Mouse (Mus musculus): ENCODE data around the gene Pla2g6. TPM values are rescaled to one million over a fixed set of nuclear protein-coding genes. Genes with fewer than 3 reads are reported as not detected.

Pla2g6 gene
- polyA plus RNA-seq, 1 experiment from 2014 or later: 22.4 TPM

- Histone ChIP-seq H3K4me1 (replicated peaks; ENCODE audit: control insufficient read depth, insufficient read depth, low read length) (peaks cover 9% of the 10 kb centered on the region; the same call in 1 of the 2 replicates), H3K27ac (ENCODE audit: low read length) (no peak overlapping the region), H3K9me3 (ENCODE audit: control insufficient read depth, low read length) (no peaks in the 10 kb centered on the region), H3K4me2 (ENCODE audit: low read depth, low read length) (no peak overlapping the region), H3K9ac (ENCODE audit: low read length) (no peak overlapping the region), H3K4me3 (ENCODE audit: low read length) (no peak overlapping the region), H3K36me3 (ENCODE audit: control insufficient read depth, insufficient read depth, low read length) (peaks cover 19% of the 10 kb centered on the region), H3K27me3 (ENCODE audit: control insufficient read depth, insufficient read depth, low read depth, low read length) (no peaks in the 10 kb centered on the region)
- ATAC-seq (ENCODE audit: low read depth): no peak
- 71% methylated on average over 3 of the region's 3 CpGs for WGBS
Measured at GRCm38 (mm10) chr15:79245321-79245720, 82.9 kb downstream of the Pla2g6 start.

DNA sequence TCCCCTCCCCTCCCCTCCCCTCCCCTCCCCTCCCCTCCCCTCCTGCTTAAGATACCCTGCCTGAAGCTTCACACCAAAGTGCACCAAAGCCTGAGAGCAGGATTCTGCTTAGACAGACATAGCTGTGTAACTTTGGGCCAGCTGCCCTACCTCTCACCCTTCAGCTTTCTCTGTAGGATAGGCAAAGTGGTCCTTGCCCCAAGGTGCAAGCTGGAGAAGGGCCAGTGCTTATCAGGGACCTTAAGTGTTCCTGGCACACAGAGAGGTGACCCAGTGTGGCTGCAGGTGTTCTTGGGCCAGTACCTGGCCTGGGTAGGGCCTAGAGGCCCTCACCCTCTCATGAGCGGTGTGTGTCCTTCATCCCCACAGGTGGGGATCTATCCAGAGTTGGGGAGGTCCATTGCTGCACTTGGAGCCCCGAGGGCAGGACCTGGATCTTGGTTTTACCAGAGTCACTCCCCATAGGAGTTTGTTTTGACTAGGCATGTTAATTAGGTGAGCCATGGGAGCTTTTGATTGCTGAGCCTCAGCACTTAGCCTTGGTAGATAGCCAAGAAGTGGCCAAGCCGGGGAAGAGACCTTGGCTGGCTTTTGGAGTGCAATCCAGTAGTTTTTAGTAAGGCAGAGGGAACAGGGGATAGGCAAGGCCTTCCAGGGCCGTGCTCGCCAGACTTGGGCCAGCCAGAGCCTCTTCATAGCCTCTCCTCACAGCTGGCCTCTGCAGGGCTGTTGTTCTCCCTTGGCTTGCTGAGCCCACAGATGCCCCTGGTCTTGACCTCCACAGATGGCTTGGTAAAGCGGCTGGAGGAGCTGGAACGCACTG, 83.9 kb downstream of the Pla2g6 start:
- Histone ChIP-seq H3K27ac (ENCODE audit: low read length) (no peak overlapping the region), H3K36me3 (ENCODE audit: control insufficient read depth, insufficient read depth, low read length) (peaks cover 23% of the 10 kb centered on the region), H3K4me3 (ENCODE audit: low read length) (no peak overlapping the region), H3K9me3 (ENCODE audit: control insufficient read depth, low read length) (no peaks in the 10 kb centered on the region), H3K27me3 (ENCODE audit: control insufficient read depth, insufficient read depth, low read depth, low read length) (no peaks in the 10 kb centered on the region), H3K4me1 (replicated peaks; ENCODE audit: control insufficient read depth, insufficient read depth, low read length) (peaks cover 9% of the 10 kb centered on the region; the same call in 1 of the 2 replicates), H3K9ac (ENCODE audit: low read length) (no peak overlapping the region), H3K4me2 (ENCODE audit: low read depth, low read length) (no peak overlapping the region)
- WGBS: 65% methylated on average over 7 of the region's 7 CpGs
- no peak for ATAC-seq (ENCODE audit: low read depth)

DNA sequence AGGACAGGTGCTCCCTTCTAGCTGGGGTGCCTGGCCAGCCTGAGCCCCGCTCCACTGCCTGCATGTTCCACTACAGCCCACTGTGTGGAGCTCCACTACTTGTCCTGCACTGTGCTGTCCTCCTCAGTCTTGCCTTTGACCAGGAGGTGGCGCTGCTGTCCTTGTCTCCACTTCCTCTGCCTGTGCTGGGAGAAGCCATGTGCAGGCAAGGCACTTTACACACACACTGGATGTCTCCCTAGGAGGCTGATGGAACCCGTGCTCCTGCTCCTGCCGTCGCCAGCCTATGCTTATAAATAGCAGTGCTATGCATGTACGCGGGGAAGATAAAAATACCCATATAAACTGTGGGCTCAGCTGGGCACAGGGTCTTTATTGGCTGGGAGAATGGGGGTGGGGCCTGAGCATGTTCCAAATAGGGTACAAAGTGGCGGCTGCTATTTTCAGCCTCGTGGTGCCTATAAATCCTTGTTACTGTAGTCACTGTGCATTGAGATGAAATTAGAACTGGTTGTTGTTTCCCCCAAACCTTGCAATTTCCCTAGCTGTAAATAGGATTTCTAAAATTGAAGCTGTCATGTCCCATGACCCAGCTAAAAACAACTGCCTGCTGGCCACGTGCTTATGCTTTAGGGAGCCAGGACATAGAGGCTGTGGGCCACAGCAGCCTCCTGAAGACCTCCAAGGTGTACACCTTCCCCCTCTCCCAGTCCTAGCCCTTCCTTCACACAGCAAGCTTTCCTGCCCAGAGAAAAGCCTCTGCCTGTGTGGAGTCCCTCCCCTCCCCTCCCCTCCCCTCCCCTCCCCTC, 84.8 kb downstream of the Pla2g6 start:
- H3K9ac ChIP-seq (ENCODE audit: low read length): no peak overlapping the region
- H3K9me3 ChIP-seq (ENCODE audit: control insufficient read depth, low read length): no peaks in the 10 kb centered on the region

GRCm38 (mm10) chr15:79242574-79243233, 85.5 kb downstream of the Pla2g6 start:
- Histone ChIP-seq H3K9me3 (ENCODE audit: control insufficient read depth, low read length) (no peaks in the 10 kb centered on the region), H3K27ac (ENCODE audit: low read length) (no peak overlapping the region), H3K36me3 (ENCODE audit: control insufficient read depth, insufficient read depth, low read length) (peaks cover 23% of the 10 kb centered on the region), H3K4me2 (ENCODE audit: low read depth, low read length) (no peak overlapping the region), H3K27me3 (ENCODE audit: control insufficient read depth, insufficient read depth, low read depth, low read length) (no peaks in the 10 kb centered on the region), H3K4me3 (ENCODE audit: low read length) (no peak overlapping the region), H3K4me1 (replicated peaks; ENCODE audit: control insufficient read depth, insufficient read depth, low read length) (peaks cover 9% of the 10 kb centered on the region; the same call in 1 of the 2 replicates), H3K9ac (ENCODE audit: low read length) (no peak overlapping the region)
- 69% methylated on average over 13 of the region's 13 CpGs for WGBS
- peak; percentile 35 for ATAC-seq (ENCODE audit: low read depth)

More for the DNA sequence above, 84.8 kb downstream of the Pla2g6 start:
- Histone ChIP-seq H3K36me3 (ENCODE audit: control insufficient read depth, insufficient read depth, low read length) (peaks cover 23% of the 10 kb centered on the region), H3K27ac (ENCODE audit: low read length) (peak overlapping the region; percentile 23), H3K27me3 (ENCODE audit: control insufficient read depth, insufficient read depth, low read depth, low read length) (no peaks in the 10 kb centered on the region), H3K4me3 (ENCODE audit: low read length) (no peak overlapping the region), H3K4me1 (replicated peaks; ENCODE audit: control insufficient read depth, insufficient read depth, low read length) (peaks cover 9% of the 10 kb centered on the region; the same call in 1 of the 2 replicates), H3K4me2 (ENCODE audit: low read depth, low read length) (no peak overlapping the region)
- 13% methylated on average over 10 of the region's 10 CpGs for WGBS
- peak; percentile 97 for ATAC-seq (ENCODE audit: low read depth)

- no peak overlapping the region for H3K27ac ChIP-seq (ENCODE audit: low read length)
- H3K27me3 ChIP-seq (ENCODE audit: control insufficient read depth, insufficient read depth, low read depth, low read length): no peaks in the 10 kb centered on the region
- H3K4me2 ChIP-seq (ENCODE audit: low read depth, low read length): no peak overlapping the region
- no peak for ATAC-seq (ENCODE audit: low read depth)
- no peaks in the 10 kb centered on the region for H3K9me3 ChIP-seq (ENCODE audit: control insufficient read depth, low read length)
- no peak overlapping the region for H3K4me3 ChIP-seq (ENCODE audit: low read length)
- 85% methylated on average over 6 of the region's 6 CpGs for WGBS
- peaks cover 25% of the 10 kb centered on the region for H3K36me3 ChIP-seq (ENCODE audit: control insufficient read depth, insufficient read depth, low read length)
- no peak overlapping the region for H3K9ac ChIP-seq (ENCODE audit: low read length)
- no peaks in the 10 kb centered on the region for H3K4me1 ChIP-seq (replicated peaks; ENCODE audit: control insufficient read depth, insufficient read depth, low read length)
Measured at GRCm38 (mm10) chr15:79238036-79238435, 90.2 kb downstream of the Pla2g6 start.

MicroRNAs encoded within 50 kb of the gene (microRNA counts, 519-probe panel; counts per million panel counts)
- microRNA mmu-miR-1943: not detected

Small RNA genes within 50 kb of the gene (microRNA-seq; reads per million reads assigned to microRNA genes)
- gene Mir1943: 2.4 reads per million, percentile 5 among the genes with 10 or more reads in this experiment

Other genes starting within 250 kb of the Pla2g6 start
- 6.9 and 7.8 TPM in 2 replicates for gene Micall1, start 219.5 kb downstream of the Pla2g6 start, polyA plus RNA-seq (2015; fragmentation: Nextera tagmentation; extraction: Ambion mirVana)
- 255 and 267 TPM in 2 replicates for gene Polr2f, start 187.4 kb downstream of the Pla2g6 start, polyA plus RNA-seq (2015; fragmentation: Nextera tagmentation; extraction: Ambion mirVana)
- 16.3 and 18.3 TPM in 2 replicates for gene 1700088E04Rik, start 187.1 kb downstream of the Pla2g6 start, polyA plus RNA-seq (2015; fragmentation: Nextera tagmentation; extraction: Ambion mirVana)
- 0.67 and 0.82 TPM in 2 replicates for gene Sox10, start 163.2 kb downstream of the Pla2g6 start, polyA plus RNA-seq (2015; fragmentation: Nextera tagmentation; extraction: Ambion mirVana)
- gene Pick1, start 99.2 kb downstream of the Pla2g6 start, polyA plus RNA-seq (2015; fragmentation: Nextera tagmentation; extraction: Ambion mirVana): 41.2 and 48.4 TPM in 2 replicates
- 0.28 and 0.67 TPM in 2 replicates for gene Gm49486, start 99.0 kb downstream of the Pla2g6 start, polyA plus RNA-seq (2015; fragmentation: Nextera tagmentation; extraction: Ambion mirVana)
- gene Slc16a8, start 73.6 kb downstream of the Pla2g6 start, polyA plus RNA-seq (2015; fragmentation: Nextera tagmentation; extraction: Ambion mirVana): 0.13 and 0.19 TPM in 2 replicates
- gene Baiap2l2, start 42.9 kb downstream of the Pla2g6 start, polyA plus RNA-seq (2015; fragmentation: Nextera tagmentation; extraction: Ambion mirVana): 4.1 and 6.2 TPM in 2 replicates
- 5.2 and 6.5 TPM in 2 replicates for gene Maff, start 18.2 kb upstream of the Pla2g6 start, polyA plus RNA-seq (2015; fragmentation: Nextera tagmentation; extraction: Ambion mirVana)
- gene Tmem184b, start 75.2 kb upstream of the Pla2g6 start, polyA plus RNA-seq (2015; fragmentation: Nextera tagmentation; extraction: Ambion mirVana): 71.1 and 78.2 TPM in 2 replicates
- 54.7 and 58.0 TPM in 2 replicates for gene Csnk1e, start 127.2 kb upstream of the Pla2g6 start, polyA plus RNA-seq (2015; fragmentation: Nextera tagmentation; extraction: Ambion mirVana)
- not detected in 2 replicates for gene Kcnj4, start 176.9 kb upstream of the Pla2g6 start, polyA plus RNA-seq (2015; fragmentation: Nextera tagmentation; extraction: Ambion mirVana)
- 75.3 and 78.6 TPM in 2 replicates for gene Kdelr3, start 188.0 kb upstream of the Pla2g6 start, polyA plus RNA-seq (2015; fragmentation: Nextera tagmentation; extraction: Ambion mirVana)
- gene Ddx17, start 218.4 kb upstream of the Pla2g6 start, polyA plus RNA-seq (2015; fragmentation: Nextera tagmentation; extraction: Ambion mirVana): 45.0 and 45.3 TPM in 2 replicates